Mouse (Mus musculus) mouse embryonic stem cell (cell line): ENCODE data around the gene Slu7.

Experiments
- in situ Hi-C, 2 experiments: fragments of 300-500 bp; cut with MboI; formaldehyde crosslinking; loops; 1 replicate in 1 of 2; 3 replicates in 1 of 2; pipeline ENCODE4 v1.14.3; 2019 to 2020; ENCODE audit warnings: low sequenced_read_pairs in 2 of 2, low pct_unique_long_range_greater_than_20kb in 1 of 2, mixed read lengths in 1 of 2; ENCODE audit not compliant: unreplicated experiment in 1 of 2

Gene Slu7

GRCm38 (mm10) chr11:43433254-43434023 lies at the start of gene Slu7:
Slu7 (plus strand) TSS chr11:43433744.
- in situ Hi-C loops = no loop called here

- in situ Hi-C loops = no loop called here
Observed at GRCm38 (mm10) chr11:43385055-43385649, 48.4 kb upstream of the Slu7 start.

GRCm38 (mm10) chr11:43385716-43386115 lies 47.8 kb upstream of the Slu7 start:
- in situ Hi-C loops = no loop called here

- in situ Hi-C loops = no loop called here
Observed at GRCm38 (mm10) chr11:43387004-43387880, 46.3 kb upstream of the Slu7 start.

- in situ Hi-C loops = no loop called here
Observed at GRCm38 (mm10) chr11:43388122-43389097, 45.1 kb upstream of the Slu7 start.

- in situ Hi-C loops = no loop called here
Observed at GRCm38 (mm10) chr11:43389118-43389517, 44.4 kb upstream of the Slu7 start.

- in situ Hi-C loops = no loop called here
Observed at GRCm38 (mm10) chr11:43392757-43393156, 40.8 kb upstream of the Slu7 start.

GRCm38 (mm10) chr11:43393325-43393724 lies 40.2 kb upstream of the Slu7 start:
- in situ Hi-C loops = no loop called here

- in situ Hi-C loops = no loop called here
Observed at GRCm38 (mm10) chr11:43395073-43395948, 38.2 kb upstream of the Slu7 start.

GRCm38 (mm10) chr11:43396246-43396645 lies 37.3 kb upstream of the Slu7 start:
- in situ Hi-C loops = no loop called here

GRCm38 (mm10) chr11:43396672-43397071 lies 36.9 kb upstream of the Slu7 start:
- in situ Hi-C loops = no loop called here

GRCm38 (mm10) chr11:43399297-43399696 lies 34.2 kb upstream of the Slu7 start:
- in situ Hi-C loops = no loop called here

- in situ Hi-C loops = no loop called here
Observed at GRCm38 (mm10) chr11:43400131-43400530, 33.4 kb upstream of the Slu7 start.

GRCm38 (mm10) chr11:43404150-43404807 lies 29.3 kb upstream of the Slu7 start:
- in situ Hi-C loops = no loop called here

- in situ Hi-C loops = no loop called here
Observed at GRCm38 (mm10) chr11:43408888-43409287, 24.7 kb upstream of the Slu7 start.

- in situ Hi-C loops = no loop called here
Observed at GRCm38 (mm10) chr11:43410291-43410690, 23.3 kb upstream of the Slu7 start.

GRCm38 (mm10) chr11:43411413-43411812 lies 22.1 kb upstream of the Slu7 start:
- in situ Hi-C loops = no loop called here
